Mouse (Mus musculus) cortical plate, adult 2 months (tissue): ENCODE data around the gene 1700057G04Rik. TPM values are rescaled to one million over a fixed set of nuclear protein-coding genes. Genes with fewer than 3 reads are reported as not detected.
"Not testable (repeated sequence)": the region's sequence is repeated elsewhere in the genome, so short reads cannot be mapped to it uniquely, and the experiment has no call there.

ENCODE experiments used
- H3K27ac ChIP-seq: fragments of 200-500 bp; 2 replicates; pipeline ENCODE4 v1.5.1; 2012; ENCODE audit warnings: low read length, control low read depth, inconsistent platforms; ENCODE audit not compliant: insufficient read depth
- H3K4me1 ChIP-seq: fragments of 200-500 bp; 2 replicates; pipeline ENCODE4 v1.6.1; 2011; ENCODE audit warnings: low read length; ENCODE audit not compliant: control insufficient read depth, insufficient read depth
- H3K4me3 ChIP-seq: fragments of 200-500 bp; 2 replicates; pipeline ENCODE4 v1.5.1; 2011; ENCODE audit warnings: mild to moderate bottlenecking, low read length, control low read depth; ENCODE audit not compliant: insufficient read depth
- CTCF ChIP-seq: fragments of 200-500 bp; IDR thresholded peaks from 2 replicates; pipeline ENCODE4 v1.5.1; 2011; ENCODE audit warnings: mild to moderate bottlenecking, control low read depth, low read length; ENCODE audit not compliant: insufficient read depth; ENCODE audit errors: extremely low read depth
- POLR2A ChIP-seq: fragments of 200-500 bp; IDR thresholded peaks from 2 replicates; pipeline ENCODE4 v1.6.1; 2011; ENCODE audit warnings: mild to moderate bottlenecking, low read length, control low read depth; ENCODE audit not compliant: insufficient read depth; ENCODE audit errors: extremely low read depth
- polyA plus RNA-seq: library from polyadenylated mRNA; depleted of rRNA; stranded (reverse); fragments of >200 nt; gene quantifications from 2 replicates; pipeline ENCODE4 v1.2.3, GENCODE M21; 2012

The 1700057G04Rik gene
- polyA plus RNA-seq, 1 experiment = not detected

- no peak overlapping the region for H3K27ac ChIP-seq
- TF ChIP-seq CTCF (no peak), POLR2A (no peak)
- no peaks in the 10 kb centered on the region for H3K4me1 ChIP-seq
These were observed 8.0 kb upstream of the 1700057G04Rik start for GRCm38 (mm10) chr9:92301213-92301612.

DNA sequence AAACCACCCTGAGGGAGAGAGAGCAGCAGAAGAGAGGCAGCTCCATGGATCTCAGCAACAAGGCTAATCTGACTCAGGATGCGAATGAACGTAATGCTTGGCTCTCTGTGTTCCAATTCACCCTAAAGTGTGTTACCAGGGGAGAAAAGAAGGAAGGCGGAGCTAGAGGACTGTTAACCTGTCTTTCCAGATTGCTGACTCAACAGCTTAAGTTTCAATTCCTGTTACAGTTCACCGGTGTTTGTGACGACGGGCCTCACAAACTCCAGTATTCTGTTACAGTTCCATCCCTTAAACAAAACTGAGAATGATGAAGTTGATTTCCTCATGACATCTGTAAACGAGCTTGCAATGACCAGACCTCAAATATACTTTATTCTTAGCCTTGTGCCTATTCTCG is 4.1 kb upstream of the 1700057G04Rik start:
- Histone ChIP-seq H3K27ac (no peak overlapping the region), H3K4me3 (no peak overlapping the region), H3K4me1 (no peaks in the 10 kb centered on the region)
- TF ChIP-seq POLR2A (no peak), CTCF (no peak)

More at GRCm38 (mm10) chr9:92301213-92301612, 8.0 kb upstream of the 1700057G04Rik start:
- H3K4me3 ChIP-seq = no peak overlapping the region

GRCm38 (mm10) chr9:92305620-92306220 is 3.5 kb upstream of the 1700057G04Rik start:
- Histone ChIP-seq H3K4me3 (no peak overlapping the region), H3K4me1 (no peaks in the 10 kb centered on the region), H3K27ac (no peak overlapping the region)
- TF ChIP-seq CTCF (no peak), POLR2A (no peak)

DNA sequence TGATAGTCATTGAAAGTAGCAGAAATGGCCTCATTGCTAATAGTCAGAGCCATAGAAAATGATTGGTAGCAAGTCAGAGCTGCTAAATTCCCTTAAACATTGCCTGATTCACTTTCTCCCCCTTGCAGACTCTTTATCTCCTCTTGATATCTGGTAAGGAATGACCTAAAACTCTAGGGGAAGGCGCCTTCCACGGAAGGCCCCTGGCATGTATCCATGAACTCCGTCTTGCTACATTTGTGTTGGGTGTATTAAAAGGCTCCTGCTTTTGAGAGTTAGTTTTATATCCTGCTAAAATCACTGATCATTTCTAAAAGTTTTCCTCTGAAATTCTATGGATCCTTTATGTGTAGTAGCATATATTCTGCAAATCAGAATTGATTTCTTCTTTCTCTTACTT is 7.6 kb downstream of the 1700057G04Rik start:
- no peaks in the 10 kb centered on the region for H3K4me1 ChIP-seq
- no peak overlapping the region for H3K27ac ChIP-seq
- H3K4me3 ChIP-seq = no peak overlapping the region
- TF ChIP-seq POLR2A (no peak), CTCF (no peak)

DNA sequence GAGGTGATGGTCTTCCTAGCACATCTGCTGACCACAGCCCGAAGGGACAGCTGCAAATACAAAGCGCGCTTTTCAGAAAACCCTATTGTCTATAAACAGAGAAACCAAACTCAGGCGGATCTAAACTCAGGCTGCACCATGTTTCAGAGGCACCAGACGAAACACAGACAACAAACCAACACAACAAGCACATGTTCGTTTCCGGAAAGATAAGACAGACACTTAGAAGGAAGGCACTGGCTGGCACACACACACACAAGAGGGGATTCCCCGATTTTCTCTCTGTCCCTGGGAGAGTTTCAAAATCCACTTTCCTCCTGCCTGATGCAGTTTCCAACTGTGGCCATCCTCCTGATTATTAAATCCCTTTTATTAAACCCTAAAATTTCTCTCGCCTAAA is 16.8 kb downstream of the 1700057G04Rik start:
- not testable (repeated sequence) for H3K4me3 ChIP-seq, H3K27ac ChIP-seq, H3K4me1 ChIP-seq

DNA sequence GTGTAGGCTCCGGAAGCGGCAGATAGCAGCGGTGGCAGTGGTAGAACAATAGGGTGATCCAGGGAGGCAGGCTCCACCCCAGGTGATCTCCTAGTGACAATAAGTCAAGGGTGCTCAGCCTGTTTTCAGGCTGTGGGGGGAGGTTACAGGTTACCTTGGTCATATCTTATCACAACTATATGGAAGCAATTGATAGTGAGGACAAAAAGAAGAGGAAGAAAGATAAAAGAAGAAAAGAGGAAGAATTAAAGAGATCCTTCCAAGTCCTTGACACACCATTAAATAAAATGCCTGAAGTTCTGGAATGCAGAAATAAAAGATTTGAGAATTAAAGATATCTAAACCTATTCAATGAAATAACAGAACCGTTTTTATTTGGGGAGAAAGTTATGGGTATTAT is 17.6 kb downstream of the 1700057G04Rik start:
- H3K27ac ChIP-seq = no peak overlapping the region
- H3K4me3 ChIP-seq = no peak overlapping the region
- no peaks in the 10 kb centered on the region for H3K4me1 ChIP-seq
- TF ChIP-seq POLR2A (no peak), CTCF (no peak)

GRCm38 (mm10) chr9:92331383-92331782 is 22.2 kb downstream of the 1700057G04Rik start:
- no peak for TF ChIP-seq POLR2A
- TF ChIP-seq CTCF = no peak
- Histone ChIP-seq H3K4me1 (no peaks in the 10 kb centered on the region), H3K4me3 (no peak overlapping the region), H3K27ac (no peak overlapping the region)

GRCm38 (mm10) chr9:92334845-92335244 is 25.7 kb downstream of the 1700057G04Rik start:
- Histone ChIP-seq H3K4me1 (no peaks in the 10 kb centered on the region), H3K4me3 (no peak overlapping the region), H3K27ac (no peak overlapping the region)
- TF ChIP-seq CTCF = no peak
- TF ChIP-seq POLR2A = no peak

GRCm38 (mm10) chr9:92335277-92335818 is 26.2 kb downstream of the 1700057G04Rik start:
- no peaks in the 10 kb centered on the region for H3K4me1 ChIP-seq
- no peak overlapping the region for H3K27ac ChIP-seq
- TF ChIP-seq CTCF (no peak), POLR2A (no peak)
- no peak overlapping the region for H3K4me3 ChIP-seq

- no peak overlapping the region for H3K4me3 ChIP-seq
- no peaks in the 10 kb centered on the region for H3K4me1 ChIP-seq
- TF ChIP-seq CTCF (no peak), POLR2A (no peak)
- no peak overlapping the region for H3K27ac ChIP-seq
These were observed 27.9 kb downstream of the 1700057G04Rik start for GRCm38 (mm10) chr9:92337063-92337462.

GRCm38 (mm10) chr9:92337661-92338060 is 28.5 kb downstream of the 1700057G04Rik start:
- Histone ChIP-seq H3K4me3 (no peak overlapping the region), H3K4me1 (no peaks in the 10 kb centered on the region), H3K27ac (no peak overlapping the region)
- no peak for TF ChIP-seq POLR2A
- no peak for TF ChIP-seq CTCF
